Mouse (Mus musculus) cortical plate, adult 2 months (tissue): Measurements from ENCODE around the gene Hyal3. TPM values are rescaled to one million over a fixed set of nuclear protein-coding genes. Genes with fewer than 3 reads are reported as not detected.

ENCODE experiments used
- H3K27ac ChIP-seq: fragments of 200-500 bp; 2 replicates; pipeline ENCODE4 v1.5.1; 2012; ENCODE audit warnings: low read length, control low read depth, inconsistent platforms; ENCODE audit not compliant: insufficient read depth
- H3K4me1 ChIP-seq: fragments of 200-500 bp; 2 replicates; pipeline ENCODE4 v1.6.1; 2011; ENCODE audit warnings: low read length; ENCODE audit not compliant: control insufficient read depth, insufficient read depth
- H3K4me3 ChIP-seq: fragments of 200-500 bp; 2 replicates; pipeline ENCODE4 v1.5.1; 2011; ENCODE audit warnings: mild to moderate bottlenecking, low read length, control low read depth; ENCODE audit not compliant: insufficient read depth
- CTCF ChIP-seq: fragments of 200-500 bp; IDR thresholded peaks from 2 replicates; pipeline ENCODE4 v1.5.1; 2011; ENCODE audit warnings: mild to moderate bottlenecking, control low read depth, low read length; ENCODE audit not compliant: insufficient read depth; ENCODE audit errors: extremely low read depth
- POLR2A ChIP-seq: fragments of 200-500 bp; IDR thresholded peaks from 2 replicates; pipeline ENCODE4 v1.6.1; 2011; ENCODE audit warnings: mild to moderate bottlenecking, low read length, control low read depth; ENCODE audit not compliant: insufficient read depth; ENCODE audit errors: extremely low read depth
- polyA plus RNA-seq: library from polyadenylated mRNA; depleted of rRNA; stranded (reverse); fragments of >200 nt; gene quantifications from 2 replicates; pipeline ENCODE4 v1.2.3, GENCODE M21; 2012

Gene Hyal3
- polyA plus RNA-seq, 1 experiment = 0.48 TPM

GRCm38 (mm10) chr9:107590773-107591060, 10.1 kb downstream of the Hyal3 start:
- H3K4me3 ChIP-seq = no peak overlapping the region
- TF ChIP-seq POLR2A = no peak
- no peak for TF ChIP-seq CTCF
- no peak overlapping the region for H3K27ac ChIP-seq
- H3K4me1 ChIP-seq = no peaks in the 10 kb centered on the region

DNA sequence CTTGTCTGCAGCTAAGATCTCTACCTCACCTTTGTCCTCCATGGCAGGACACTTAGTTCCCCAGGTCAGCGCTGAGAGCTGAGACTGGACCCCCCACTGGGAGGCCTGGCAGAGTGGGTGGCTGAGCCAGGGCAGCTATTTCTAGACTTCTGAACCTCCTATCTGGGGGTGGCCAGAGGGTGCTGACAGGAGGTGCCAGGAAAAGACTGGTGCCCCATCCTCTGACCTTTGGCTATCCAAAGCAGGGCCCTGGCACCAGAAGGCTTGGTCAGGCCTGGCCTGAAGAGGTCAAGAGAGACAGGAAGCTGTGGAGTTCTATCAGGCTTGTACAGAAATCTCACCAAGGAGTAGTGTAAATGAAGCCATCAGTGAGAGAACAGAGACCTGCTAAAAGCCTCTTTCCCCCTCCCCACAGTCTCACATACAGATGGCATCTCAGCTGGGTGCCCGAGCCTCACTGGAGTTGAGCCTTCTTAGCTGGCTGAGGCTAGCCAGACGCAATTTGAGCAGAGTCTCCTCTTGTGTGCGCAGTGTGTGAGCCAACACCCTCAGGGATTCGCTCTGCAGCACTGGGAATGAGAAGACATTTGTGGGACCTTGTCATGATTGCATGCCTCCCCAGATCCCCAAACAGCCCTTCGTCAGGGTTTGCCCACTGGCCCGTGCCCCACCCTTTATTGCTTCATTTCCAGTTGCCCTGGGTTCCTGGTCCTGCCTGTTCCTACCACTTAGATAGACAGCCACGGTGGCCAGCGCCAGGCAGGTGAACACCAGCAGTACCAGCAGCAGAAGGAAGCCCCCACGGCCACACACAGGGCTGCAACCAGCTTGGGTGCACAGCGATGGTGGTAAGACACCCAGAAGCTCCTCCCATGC, 12.7 kb downstream of the Hyal3 start:
- no peak overlapping the region for H3K27ac ChIP-seq
- no peak overlapping the region for H3K4me3 ChIP-seq
- TF ChIP-seq CTCF = no peak
- no peak for TF ChIP-seq POLR2A
- no peaks in the 10 kb centered on the region for H3K4me1 ChIP-seq

GRCm38 (mm10) chr9:107594281-107595062, 13.9 kb downstream of the Hyal3 start:
- TF ChIP-seq POLR2A = no peak
- no peak for TF ChIP-seq CTCF

DNA sequence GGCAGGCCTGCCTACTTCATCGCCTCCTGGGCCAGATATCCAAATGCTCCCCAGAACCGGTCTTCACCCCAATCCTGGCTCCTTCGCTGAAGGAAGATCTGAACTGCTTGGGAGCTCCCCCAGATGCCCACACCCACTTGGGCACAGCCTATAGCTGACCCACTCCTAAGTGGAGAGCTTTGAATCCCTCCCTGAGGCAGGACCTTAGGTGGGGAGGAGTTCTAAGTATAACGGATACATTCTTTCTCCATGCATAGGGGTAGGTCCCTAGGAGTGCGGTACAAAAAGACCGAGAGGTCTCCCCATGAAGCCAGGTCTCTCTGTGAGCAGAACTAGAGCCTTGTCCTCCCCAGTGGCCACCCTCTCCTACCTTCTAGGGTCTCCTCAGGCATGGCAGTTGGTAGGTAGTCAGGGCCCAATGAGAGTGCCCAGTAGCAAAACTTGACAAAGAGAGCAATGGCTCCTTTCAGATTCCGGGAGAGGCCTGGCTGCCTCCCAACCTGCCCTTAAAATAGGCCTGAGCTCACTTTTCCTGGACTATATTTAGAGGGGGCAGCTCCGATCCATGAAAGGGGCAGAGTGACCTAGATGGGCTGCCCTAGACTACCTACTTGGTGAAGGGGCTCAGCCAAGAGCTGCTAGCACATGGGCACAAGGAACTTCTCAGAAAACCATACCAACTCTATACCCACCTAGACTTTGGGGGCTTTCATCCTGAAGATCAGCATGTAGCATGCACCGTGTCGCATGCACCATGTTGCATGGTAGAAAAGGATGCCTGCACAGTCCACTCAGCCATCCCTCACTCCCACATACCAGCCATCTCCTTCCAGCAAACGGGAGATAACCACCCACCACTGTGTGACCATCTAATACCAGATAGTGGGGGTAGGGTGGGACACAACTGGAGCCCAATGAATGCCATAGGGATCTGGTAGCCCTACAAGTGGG, 16.3 kb downstream of the Hyal3 start:
- Histone ChIP-seq H3K27ac (no peak overlapping the region), H3K4me3 (no peak overlapping the region), H3K4me1 (no peaks in the 10 kb centered on the region)
- TF ChIP-seq POLR2A (no peak), CTCF (no peak)

More at GRCm38 (mm10) chr9:107594281-107595062, 13.9 kb downstream of the Hyal3 start:
- no peak overlapping the region for H3K27ac ChIP-seq
- H3K4me1 ChIP-seq = no peaks in the 10 kb centered on the region
- H3K4me3 ChIP-seq = no peak overlapping the region

- H3K4me3 ChIP-seq = no peak overlapping the region
- TF ChIP-seq CTCF (no peak), POLR2A (no peak)
- H3K27ac ChIP-seq = no peak overlapping the region
- no peaks in the 10 kb centered on the region; the same call in 1 of the 2 replicates for H3K4me1 ChIP-seq
Observed at GRCm38 (mm10) chr9:107598385-107598784, 17.8 kb downstream of the Hyal3 start.

DNA sequence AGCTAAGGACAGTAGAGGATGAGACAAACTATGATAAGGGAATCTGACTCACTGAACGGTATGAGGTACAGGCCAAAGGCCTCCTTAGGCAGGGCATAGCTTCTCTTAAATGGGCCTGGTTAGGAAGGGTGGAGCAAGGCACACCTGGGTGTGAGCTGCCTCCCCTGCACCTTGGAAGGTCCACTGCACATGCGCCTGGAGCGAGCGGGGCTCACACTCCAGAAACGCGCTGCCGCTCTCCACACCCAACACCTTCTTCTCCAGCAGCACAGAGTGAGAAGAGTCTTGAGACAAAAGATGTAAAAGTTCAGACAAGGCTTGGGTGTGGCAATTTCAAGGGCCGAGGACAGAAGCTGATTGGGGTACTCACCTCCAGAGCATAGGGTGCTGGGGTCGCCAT, 18.8 kb downstream of the Hyal3 start:
- Histone ChIP-seq H3K4me1 (no peaks in the 10 kb centered on the region; the same call in 1 of the 2 replicates), H3K4me3 (no peak overlapping the region), H3K27ac (no peak overlapping the region)
- no peak for TF ChIP-seq CTCF
- no peak for TF ChIP-seq POLR2A

GRCm38 (mm10) chr9:107599842-107600241, 19.2 kb downstream of the Hyal3 start:
- H3K27ac ChIP-seq = no peak overlapping the region

DNA sequence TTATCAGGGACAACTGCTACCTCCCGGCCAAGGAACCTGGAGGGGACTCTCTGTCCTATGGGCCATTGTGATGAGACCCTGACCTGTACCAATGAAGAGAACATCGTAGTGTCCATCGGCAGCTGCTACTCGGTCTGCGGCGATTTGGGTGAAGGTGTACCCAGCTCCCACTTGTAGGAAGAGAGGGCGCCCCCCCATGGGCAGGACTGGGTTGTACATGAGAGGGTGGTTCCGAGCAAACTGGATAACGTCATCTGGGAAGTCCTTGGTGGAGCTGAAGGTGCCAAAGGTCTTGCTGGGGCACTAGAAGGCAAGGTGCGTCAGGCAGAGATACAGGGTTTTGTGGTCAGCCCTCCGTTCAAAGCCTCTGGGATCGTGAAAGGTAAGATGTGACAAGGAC, 20.1 kb downstream of the Hyal3 start:
- H3K4me3 ChIP-seq = no peak overlapping the region
- TF ChIP-seq POLR2A (no peak), CTCF (0 out of 2 replicates have a peak, but pooled peaks have one; percentile 14)
- H3K27ac ChIP-seq = no peak overlapping the region
- H3K4me1 ChIP-seq = no peaks in the 10 kb centered on the region; the same call in 1 of the 2 replicates

More at GRCm38 (mm10) chr9:107599842-107600241, 19.2 kb downstream of the Hyal3 start:
- TF ChIP-seq CTCF (no peak), POLR2A (no peak)
- Histone ChIP-seq H3K4me1 (no peaks in the 10 kb centered on the region; the same call in 1 of the 2 replicates), H3K4me3 (no peak overlapping the region)

- Histone ChIP-seq H3K4me3 (no peak overlapping the region), H3K4me1 (no peaks in the 10 kb centered on the region; the same call in 1 of the 2 replicates), H3K27ac (no peak overlapping the region)
- TF ChIP-seq POLR2A (no peak), CTCF (no peak)
Observed at GRCm38 (mm10) chr9:107601275-107601674, 20.7 kb downstream of the Hyal3 start.
